Mouse (Mus musculus): ENCODE measurements around the gene Rnpepl1. TPM values are rescaled to one million over a fixed set of nuclear protein-coding genes. Genes with fewer than 3 reads are reported as not detected.
"Not testable (repeated sequence)": the region's sequence is repeated elsewhere in the genome, so short reads cannot be mapped to it uniquely, and the experiment has no call there.

Rnpepl1 gene
- polyA plus RNA-seq, 1 experiment = 164 TPM

DNA sequence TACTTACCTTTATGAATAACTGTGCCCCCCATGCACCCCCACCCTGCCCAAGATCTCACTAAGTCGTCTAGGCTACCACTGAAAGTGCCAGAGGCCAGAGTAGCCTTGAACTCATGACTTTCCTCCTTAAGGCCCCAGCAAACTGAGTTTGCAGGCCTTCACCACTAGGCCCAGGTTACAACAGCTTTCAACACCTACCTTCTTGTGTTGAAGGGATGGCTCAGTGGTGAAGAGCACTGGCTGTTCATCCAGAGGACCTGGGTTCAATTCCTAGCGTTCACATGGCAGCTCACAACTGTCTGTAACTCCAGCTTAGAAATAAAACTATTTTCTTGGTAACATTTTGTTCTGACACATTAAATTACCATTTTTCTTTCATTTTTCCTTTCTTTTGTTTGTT lies 43.1 kb downstream of the Rnpepl1 start:
- TF ChIP-seq CTCF (IDR thresholded peaks at IDR 0.05; ENCODE audit: extremely low read depth, insufficient read depth, insufficient read length, insufficient replicate concordance) (no peak), POLR2A (IDR thresholded peaks at IDR 0.05; ENCODE audit: low read depth, low read length) (no peak)
- Histone ChIP-seq H3K4me3 (ENCODE audit: extremely low read depth, insufficient read depth, insufficient read length) (no peak overlapping the region), H3K36me3 (ENCODE audit: control insufficient read depth, insufficient read depth, low read length) (no peaks in the 10 kb centered on the region), H3K27ac (ENCODE audit: insufficient read depth, low read length) (no peak overlapping the region), H3K27me3 (ENCODE audit: control insufficient read depth, insufficient read depth, low read length) (no peaks in the 10 kb centered on the region), H3K4me1 (ENCODE audit: control insufficient read depth, insufficient read depth, insufficient read length) (no peaks in the 10 kb centered on the region)
- no peak for DNase-seq (ENCODE audit: low read depth in 1 of 2, low spot score in 2 of 2)
- WGBS = 70% methylated on average over 2 of the region's 2 CpGs

- not testable (repeated sequence) for H3K36me3 ChIP-seq (ENCODE audit: control insufficient read depth, insufficient read depth, low read length); H3K4me1 ChIP-seq (ENCODE audit: control insufficient read depth, insufficient read depth, insufficient read length); H3K27me3 ChIP-seq (ENCODE audit: control insufficient read depth, insufficient read depth, low read length); H3K27ac ChIP-seq (ENCODE audit: insufficient read depth, low read length); H3K4me3 ChIP-seq (ENCODE audit: extremely low read depth, insufficient read depth, insufficient read length)
- WGBS = 4% methylated on average over 11 of the region's 11 CpGs
- peak in 1 of 2 experiments; percentile 57 for DNase-seq (ENCODE audit: low read depth in 1 of 2, low spot score in 2 of 2)
These were observed 46.2 kb downstream of the Rnpepl1 start for GRCm38 (mm10) chr1:92956571-92957335.

DNA sequence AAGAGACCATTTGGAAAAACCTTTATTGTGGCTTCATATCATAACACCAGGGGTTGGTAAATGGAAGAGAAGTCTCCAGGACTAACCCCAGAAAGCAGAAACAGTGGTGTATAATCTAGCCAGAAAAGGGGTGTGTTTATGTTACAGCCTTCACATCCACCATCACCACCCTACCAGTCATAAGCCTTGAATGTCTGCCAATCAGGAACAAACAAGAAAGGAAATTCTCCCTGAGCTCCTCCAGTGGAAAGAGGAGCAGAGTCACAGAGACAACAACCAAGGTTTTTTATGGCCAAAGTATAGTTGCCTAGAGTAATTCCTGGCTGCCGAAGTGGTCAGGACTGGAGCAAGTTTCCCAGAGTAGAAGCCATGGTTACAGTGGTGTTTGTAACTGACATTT lies 48.4 kb downstream of the Rnpepl1 start:
- no peak for DNase-seq (ENCODE audit: low read depth in 1 of 2, low spot score in 2 of 2)
- WGBS = 97% methylated on average over 1 of the region's 1 CpGs
- Histone ChIP-seq H3K4me1 (ENCODE audit: control insufficient read depth, insufficient read depth, insufficient read length) (no peaks in the 10 kb centered on the region), H3K4me3 (ENCODE audit: extremely low read depth, insufficient read depth, insufficient read length) (no peak overlapping the region), H3K27me3 (ENCODE audit: control insufficient read depth, insufficient read depth, low read length) (no peaks in the 10 kb centered on the region), H3K36me3 (ENCODE audit: control insufficient read depth, insufficient read depth, low read length) (no peaks in the 10 kb centered on the region), H3K27ac (ENCODE audit: insufficient read depth, low read length) (no peak overlapping the region)
- TF ChIP-seq POLR2A (IDR thresholded peaks at IDR 0.05; ENCODE audit: low read depth, low read length) (no peak), CTCF (IDR thresholded peaks at IDR 0.05; ENCODE audit: extremely low read depth, insufficient read depth, insufficient read length, insufficient replicate concordance) (no peak)

- 91% methylated on average over 6 of the region's 6 CpGs for WGBS
- DNase-seq (ENCODE audit: low read depth in 1 of 2, low spot score in 2 of 2); H3K27ac ChIP-seq (ENCODE audit: insufficient read depth, low read length): not testable (repeated sequence)
These were observed 60.2 kb downstream of the Rnpepl1 start for GRCm38 (mm10) chr1:92970791-92971190.

GRCm38 (mm10) chr1:92971879-92972795 lies 61.6 kb downstream of the Rnpepl1 start:
- H3K27ac ChIP-seq (ENCODE audit: insufficient read depth, low read length) = peak overlapping the region; percentile 38
- DNase-seq (ENCODE audit: low read depth in 1 of 2, low spot score in 2 of 2) = no peak

More at GRCm38 (mm10) chr1:92970791-92971190, 60.2 kb downstream of the Rnpepl1 start:
- not testable (repeated sequence) for H3K4me1 ChIP-seq (ENCODE audit: control insufficient read depth, insufficient read depth, insufficient read length); H3K36me3 ChIP-seq (ENCODE audit: control insufficient read depth, insufficient read depth, low read length); H3K27me3 ChIP-seq (ENCODE audit: control insufficient read depth, insufficient read depth, low read length); H3K4me3 ChIP-seq (ENCODE audit: extremely low read depth, insufficient read depth, insufficient read length)

GRCm38 (mm10) chr1:92972854-92973253 lies 62.3 kb downstream of the Rnpepl1 start:
- H3K27me3 ChIP-seq (ENCODE audit: control insufficient read depth, insufficient read depth, low read length) = no peaks in the 10 kb centered on the region
- H3K4me3 ChIP-seq (ENCODE audit: extremely low read depth, insufficient read depth, insufficient read length) = no peak overlapping the region
- TF ChIP-seq POLR2A (IDR thresholded peaks at IDR 0.05; ENCODE audit: low read depth, low read length) (no peak), CTCF (IDR thresholded peaks at IDR 0.05; ENCODE audit: extremely low read depth, insufficient read depth, insufficient read length, insufficient replicate concordance) (no peak)
- H3K36me3 ChIP-seq (ENCODE audit: control insufficient read depth, insufficient read depth, low read length) = no peaks in the 10 kb centered on the region
- no peaks in the 10 kb centered on the region for H3K4me1 ChIP-seq (ENCODE audit: control insufficient read depth, insufficient read depth, insufficient read length)
- peak overlapping the region; percentile 38 for H3K27ac ChIP-seq (ENCODE audit: insufficient read depth, low read length)
- WGBS = 4% methylated on average over 1 of the region's 1 CpGs
- peak; percentile 17 to 38 for DNase-seq (ENCODE audit: low read depth in 1 of 2, low spot score in 2 of 2)

More at GRCm38 (mm10) chr1:92971879-92972795, 61.6 kb downstream of the Rnpepl1 start:
- H3K4me1 ChIP-seq (ENCODE audit: control insufficient read depth, insufficient read depth, insufficient read length) = no peaks in the 10 kb centered on the region
- 58% methylated on average over 7 of the region's 7 CpGs for WGBS
- H3K36me3 ChIP-seq (ENCODE audit: control insufficient read depth, insufficient read depth, low read length) = no peaks in the 10 kb centered on the region
- TF ChIP-seq POLR2A (IDR thresholded peaks at IDR 0.05; ENCODE audit: low read depth, low read length) (no peak), CTCF (IDR thresholded peaks at IDR 0.05; ENCODE audit: extremely low read depth, insufficient read depth, insufficient read length, insufficient replicate concordance) (no peak)
- no peak overlapping the region for H3K4me3 ChIP-seq (ENCODE audit: extremely low read depth, insufficient read depth, insufficient read length)
- H3K27me3 ChIP-seq (ENCODE audit: control insufficient read depth, insufficient read depth, low read length) = no peaks in the 10 kb centered on the region

Other genes starting within 250 kb of the Rnpepl1 start
- gene Gpc1, start 79.1 kb upstream of the Rnpepl1 start, polyA plus RNA-seq (2012; rRNA removed) = 11.1 and 11.2 TPM in 2 replicates
- 0.18 and 0.19 TPM in 2 replicates for gene Ankmy1, start 7.9 kb upstream of the Rnpepl1 start, polyA plus RNA-seq (2012; rRNA removed)
- 12.7 and 23.3 TPM in 2 replicates for gene Dusp28, start 3.8 kb upstream of the Rnpepl1 start, polyA plus RNA-seq (2012; rRNA removed)
- gene Capn10, start 23.6 kb downstream of the Rnpepl1 start, polyA plus RNA-seq (2012; rRNA removed) = 14.3 and 18.9 TPM in 2 replicates
- 19.1 and 20.7 TPM in 2 replicates for gene Gpr35, start 40.1 kb downstream of the Rnpepl1 start, polyA plus RNA-seq (2012; rRNA removed)
- gene Aqp12, start 95.6 kb downstream of the Rnpepl1 start, polyA plus RNA-seq (2012; rRNA removed) = 28.4 and 28.9 TPM in 2 replicates
- gene Kif1a, start 191.2 kb downstream of the Rnpepl1 start, polyA plus RNA-seq (2012; rRNA removed) = 0.49 and 0.77 TPM in 2 replicates
- not detected in 2 replicates for gene Agxt, start 224.5 kb downstream of the Rnpepl1 start, polyA plus RNA-seq (2012; rRNA removed)